In genomic region chr16:84774003-84774703, GRCm38 (mm10) we compare ENCODE assay signal across 8 mouse cellular contexts. TPM values are rescaled to one million over a fixed set of nuclear protein-coding genes. Genes with fewer than 3 reads are reported as not detected.
A peak's percentile ranks its signal among the peaks of the same experiment; 100 is the strongest.
DNase-seq lines count a peak whose midpoint lies in the region; ATAC-seq lines count a peak whose summit lies in the region.

TSS of gene Jam2 (plus strand) at chr16:84774123.

- peaks cover 24% of the 10 kb centered on the region for H3K4me1 ChIP-seq in hindbrain, embryonic 15.5 days (replicated peaks)

- DNase-seq in adrenal gland, adult (ENCODE audit: inconsistent age in 2 of 2, low spot score in 1 of 2), result peak; percentile 70 to 88
- peak; percentile 29 to 59 for DNase-seq in cerebellum, postnatal 4 days (ENCODE audit: low spot score in 2 of 2)
- DNase-seq in gastrocnemius, adult 8-10 months (ENCODE audit: low spot score in 2 of 2), result peak; percentile 32 to 54
- DNase-seq in left cerebral cortex, adult 18-20 months (ENCODE audit: low spot score in 2 of 2), result peak; percentile 20 to 23
- DNase-seq in lung, postnatal 25 days (ENCODE audit: low spot score), result peak; percentile 47
- peak; percentile 68 for DNase-seq in retina, adult 2 months (ENCODE audit: low read depth, low spot score)
- DNase-seq in urinary bladder, postnatal 25 days (ENCODE audit: low spot score), result peak; percentile 10

- ATAC-seq in hindbrain, embryonic 15.5 days (ENCODE audit: low FRiP score, low read depth), result peak; percentile 88

- no peaks in the 10 kb centered on the region for H3K27me3 ChIP-seq in hindbrain, embryonic 15.5 days

- H3K4me3 ChIP-seq in hindbrain, embryonic 15.5 days, result peak within 1 kb of the TSS; percentile 87

- 0% methylated on average over 43 of the region's 43 CpGs for WGBS in hindbrain, embryonic 15.5 days

- peak within 1 kb of the TSS; percentile 99 for H3K4me2 ChIP-seq in hindbrain, embryonic 15.5 days

- H3K36me3 ChIP-seq in hindbrain, embryonic 15.5 days, result no peaks in the 10 kb centered on the region

- H3K9ac ChIP-seq in hindbrain, embryonic 15.5 days, result peak within 1 kb of the TSS; percentile 68

- H3K9me3 ChIP-seq in hindbrain, embryonic 15.5 days, result no peaks in the 10 kb centered on the region

- peak within 1 kb of the TSS; percentile 87 for H3K27ac ChIP-seq in hindbrain, embryonic 15.5 days (replicated peaks)

RNA-seq across cellular contexts. Expression of gene Jam2, which starts in this region (rescaled TPM):
- 10 to 100 TPM; 10.6 to 16.3 (median 12.7) TPM for total RNA-seq in gastrocnemius, adult 8-10 months (2022)
- 23.1 and 23.8 TPM in 2 replicates for polyA plus RNA-seq in hindbrain, embryonic 15.5 days (2015; fragmentation: Nextera tagmentation; extraction: Ambion mirVana)
- total RNA-seq in left cerebral cortex, adult 18-20 months (2021), result 10 to 100 TPM; 23.0 to 24.1 TPM

Comparison
In these comparisons a context has a peak if more than half of its experiments do, and no peak if none do; other contexts are left out.
1. Peak in every context shown above with its lines: DNase-seq, ATAC-seq, H3K4me3 ChIP-seq and H3K27ac ChIP-seq.
2. DNase-seq: peak in every context shown above with its lines; median percentile 79 in adrenal gland, adult; 68 in retina, adult 2 months; 47 in lung, postnatal 25 days; 44 in cerebellum, postnatal 4 days; 43 in gastrocnemius, adult 8-10 months; 22 in left cerebral cortex, adult 18-20 months; 10 in urinary bladder, postnatal 25 days.